In the genomic region with DNA sequence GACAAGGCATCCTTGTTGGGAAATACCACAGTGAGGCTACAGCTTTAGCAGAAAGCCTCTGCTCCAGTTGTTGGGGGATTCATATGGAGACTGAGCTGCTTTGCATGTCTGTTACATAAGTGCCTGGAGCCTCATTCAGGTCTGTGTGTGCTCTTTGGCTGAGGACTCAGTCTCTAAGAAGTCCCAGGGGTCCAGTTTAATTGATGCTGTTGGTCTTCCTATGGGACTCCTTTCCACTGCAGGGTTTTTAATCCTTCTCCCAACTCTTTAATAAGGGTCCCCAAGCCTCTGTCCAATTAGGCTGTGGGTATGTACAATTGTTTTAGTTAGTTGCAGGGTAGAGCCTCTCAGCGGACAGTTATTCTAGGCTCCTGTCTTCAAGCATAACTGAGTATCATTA, we compare ENCODE assay signal across 22 mouse cellular contexts.
DNase-seq lines count a peak whose midpoint lies in the region; ATAC-seq and TF ChIP-seq lines count a peak whose summit lies in the region.
"Had no signal": no experiment of that assay in that cellular context is flagged by ENCODE, and none has a peak within 500 bp of the region (broad histone marks: within the 10 kb centered on the region; RNA-seq: fewer than 3 reads in every experiment).

No protein-coding gene starts in this region.

- H3K36me3 ChIP-seq in embryonic facial prominence, embryonic 14.5 days (ENCODE audit: control insufficient read depth, insufficient read depth, low read length), result no peaks in the 10 kb centered on the region
- no peaks in the 10 kb centered on the region for H3K36me3 ChIP-seq in embryonic facial prominence, embryonic 10.5 days (replicated peaks)
- H3K36me3 ChIP-seq in hindbrain, embryonic 14.5 days (replicated peaks; ENCODE audit: control insufficient read depth, insufficient read depth), result no peaks in the 10 kb centered on the region
- H3K36me3 ChIP-seq in hindbrain, embryonic 11.5 days (ENCODE audit: control insufficient read depth, insufficient read depth, low read length), result no peaks in the 10 kb centered on the region
- no peaks in the 10 kb centered on the region for H3K36me3 ChIP-seq in midbrain, embryonic 12.5 days
- H3K36me3 ChIP-seq in midbrain, postnatal 0 days (ENCODE audit: insufficient read depth, low read length), result no peaks in the 10 kb centered on the region
- H3K36me3 ChIP-seq in embryonic facial prominence, embryonic 15.5 days, result no peaks in the 10 kb centered on the region
- H3K36me3 ChIP-seq: G1E had no signal

- H3K9me3 ChIP-seq in embryonic facial prominence, embryonic 14.5 days (ENCODE audit: control insufficient read depth, low read length), result no peaks in the 10 kb centered on the region
- H3K9me3 ChIP-seq in embryonic facial prominence, embryonic 10.5 days, result no peaks in the 10 kb centered on the region
- H3K9me3 ChIP-seq in hindbrain, embryonic 14.5 days (ENCODE audit: control insufficient read depth, low read length), result no peaks in the 10 kb centered on the region
- H3K9me3 ChIP-seq in hindbrain, embryonic 11.5 days (ENCODE audit: control insufficient read depth, low read length), result no peaks in the 10 kb centered on the region
- no peaks in the 10 kb centered on the region for H3K9me3 ChIP-seq in midbrain, embryonic 12.5 days
- no peaks in the 10 kb centered on the region for H3K9me3 ChIP-seq in midbrain, postnatal 0 days (ENCODE audit: low read length)
- no peaks in the 10 kb centered on the region for H3K9me3 ChIP-seq in embryonic facial prominence, embryonic 15.5 days (replicated peaks)

- DNase-seq in embryonic facial prominence, embryonic 14.5 days (ENCODE audit: low spot score), result peak; percentile 34
- DNase-seq in embryonic facial prominence, embryonic 10.5 days (ENCODE audit: low spot score), result no peak
- DNase-seq in hindbrain, embryonic 14.5 days (ENCODE audit: low spot score), result peak; percentile 18
- no peak for DNase-seq in hindbrain, embryonic 11.5 days (ENCODE audit: low spot score)
- no peak for DNase-seq in midbrain, postnatal 0 days (ENCODE audit: low spot score)
- DNase-seq in left cerebral cortex, adult 9 months (ENCODE audit: low spot score in 2 of 2), result no peak
- DNase-seq: adrenal gland, adult 2 months; adrenal gland, adult 8-10 months; adrenal gland, postnatal 10 days; adrenal gland, postnatal 14 days; adrenal gland, postnatal 25 days; adrenal gland, postnatal 36 days; B cell, adult 2 months; cerebellum, adult 11 months; cerebellum, adult 11-12 months had no signal

- TF ChIP-seq CTCF in midbrain, postnatal 0 days (IDR thresholded peaks at IDR 0.05), result no peak

- no peak overlapping the region for H3K4me3 ChIP-seq in embryonic facial prominence, embryonic 14.5 days (ENCODE audit: low read depth, low read length)
- no peak overlapping the region for H3K4me3 ChIP-seq in embryonic facial prominence, embryonic 10.5 days
- H3K4me3 ChIP-seq in hindbrain, embryonic 14.5 days (replicated peaks; ENCODE audit: low read length), result no peak overlapping the region
- H3K4me3 ChIP-seq in hindbrain, embryonic 11.5 days (ENCODE audit: low read depth, low read length), result no peak overlapping the region
- no peak overlapping the region for H3K4me3 ChIP-seq in midbrain, embryonic 12.5 days
- no peak overlapping the region for H3K4me3 ChIP-seq in midbrain, postnatal 0 days (ENCODE audit: low read depth, low read length)
- H3K4me3 ChIP-seq in embryonic facial prominence, embryonic 15.5 days (replicated peaks), result no peak overlapping the region

- H3K9ac ChIP-seq in embryonic facial prominence, embryonic 14.5 days (ENCODE audit: low read depth, low read length), result no peak overlapping the region
- no peak overlapping the region for H3K9ac ChIP-seq in hindbrain, embryonic 14.5 days
- H3K9ac ChIP-seq in hindbrain, embryonic 11.5 days (ENCODE audit: low read depth, low read length), result no peak overlapping the region
- no peak overlapping the region for H3K9ac ChIP-seq in midbrain, embryonic 12.5 days (replicated peaks)
- H3K9ac ChIP-seq in midbrain, postnatal 0 days (replicated peaks; ENCODE audit: low read length, poor library complexity, severe bottlenecking), result no peak overlapping the region
- no peak overlapping the region for H3K9ac ChIP-seq in embryonic facial prominence, embryonic 15.5 days

- no peaks in the 10 kb centered on the region for H3K4me1 ChIP-seq in embryonic facial prominence, embryonic 14.5 days (ENCODE audit: control insufficient read depth, insufficient read depth, low read length)
- no peaks in the 10 kb centered on the region for H3K4me1 ChIP-seq in embryonic facial prominence, embryonic 10.5 days
- H3K4me1 ChIP-seq in hindbrain, embryonic 14.5 days (replicated peaks; ENCODE audit: control insufficient read depth, insufficient read depth, low read length), result no peaks in the 10 kb centered on the region
- H3K4me1 ChIP-seq in hindbrain, embryonic 11.5 days (replicated peaks; ENCODE audit: control insufficient read depth, insufficient read depth, low read length), result no peaks in the 10 kb centered on the region
- no peaks in the 10 kb centered on the region for H3K4me1 ChIP-seq in midbrain, embryonic 12.5 days
- H3K4me1 ChIP-seq in midbrain, postnatal 0 days (ENCODE audit: insufficient read depth, low read length), result no peaks in the 10 kb centered on the region
- no peaks in the 10 kb centered on the region for H3K4me1 ChIP-seq in embryonic facial prominence, embryonic 15.5 days

- WGBS in embryonic facial prominence, embryonic 14.5 days, result 79% methylated on average over 1 of the region's 1 CpGs
- 98% methylated on average over 1 of the region's 1 CpGs for WGBS in embryonic facial prominence, embryonic 10.5 days
- WGBS in hindbrain, embryonic 14.5 days, result 91% methylated on average over 1 of the region's 1 CpGs
- WGBS in hindbrain, embryonic 11.5 days, result 82% methylated on average over 1 of the region's 1 CpGs
- WGBS in midbrain, embryonic 12.5 days, result 87% methylated on average over 1 of the region's 1 CpGs
- WGBS in midbrain, postnatal 0 days, result 72% methylated on average over 1 of the region's 1 CpGs
- WGBS in embryonic facial prominence, embryonic 15.5 days, result 86% methylated on average over 1 of the region's 1 CpGs

- H3K27me3 ChIP-seq in embryonic facial prominence, embryonic 14.5 days (replicated peaks; ENCODE audit: control insufficient read depth, insufficient read depth, low read length), result no peaks in the 10 kb centered on the region
- no peaks in the 10 kb centered on the region for H3K27me3 ChIP-seq in embryonic facial prominence, embryonic 10.5 days (replicated peaks; ENCODE audit: low read depth, poor library complexity, severe bottlenecking)
- no peaks in the 10 kb centered on the region for H3K27me3 ChIP-seq in hindbrain, embryonic 14.5 days (ENCODE audit: control insufficient read depth, insufficient read depth, low read length)
- H3K27me3 ChIP-seq in hindbrain, embryonic 11.5 days (ENCODE audit: control insufficient read depth, insufficient read depth, low read length), result no peaks in the 10 kb centered on the region
- no peaks in the 10 kb centered on the region for H3K27me3 ChIP-seq in midbrain, embryonic 12.5 days
- no peaks in the 10 kb centered on the region for H3K27me3 ChIP-seq in midbrain, postnatal 0 days (ENCODE audit: insufficient read depth, low read length)
- no peaks in the 10 kb centered on the region for H3K27me3 ChIP-seq in embryonic facial prominence, embryonic 15.5 days
- H3K27me3 ChIP-seq: CH12.LX, Patski had no signal

- H3K27ac ChIP-seq in embryonic facial prominence, embryonic 14.5 days (replicated peaks; ENCODE audit: low read depth, low read length), result no peak overlapping the region
- no peak overlapping the region for H3K27ac ChIP-seq in embryonic facial prominence, embryonic 10.5 days (replicated peaks)
- H3K27ac ChIP-seq in hindbrain, embryonic 14.5 days, result no peak overlapping the region
- H3K27ac ChIP-seq in hindbrain, embryonic 11.5 days (ENCODE audit: low read depth, low read length), result no peak overlapping the region
- H3K27ac ChIP-seq in midbrain, embryonic 12.5 days (replicated peaks), result no peak overlapping the region
- H3K27ac ChIP-seq in midbrain, postnatal 0 days (ENCODE audit: low read depth, low read length), result no peak overlapping the region
- no peak overlapping the region for H3K27ac ChIP-seq in embryonic facial prominence, embryonic 15.5 days (replicated peaks)

- no peak overlapping the region for H3K4me2 ChIP-seq in embryonic facial prominence, embryonic 14.5 days (ENCODE audit: low read depth, low read length)
- H3K4me2 ChIP-seq in hindbrain, embryonic 14.5 days (replicated peaks), result no peak overlapping the region
- H3K4me2 ChIP-seq in hindbrain, embryonic 11.5 days (replicated peaks; ENCODE audit: low read depth, low read length), result no peak overlapping the region
- no peak overlapping the region for H3K4me2 ChIP-seq in midbrain, embryonic 12.5 days (replicated peaks)
- no peak overlapping the region for H3K4me2 ChIP-seq in midbrain, postnatal 0 days (ENCODE audit: low read depth, low read length, poor library complexity, severe bottlenecking)
- no peak overlapping the region for H3K4me2 ChIP-seq in embryonic facial prominence, embryonic 15.5 days (replicated peaks)

- peak; percentile 83; the same call in 1 of the 2 replicates for ATAC-seq in embryonic facial prominence, embryonic 14.5 days (ENCODE audit: low read depth)
- no peak for ATAC-seq in hindbrain, embryonic 14.5 days (ENCODE audit: low FRiP score)
- ATAC-seq in hindbrain, embryonic 11.5 days (ENCODE audit: low FRiP score), result no peak
- ATAC-seq in midbrain, embryonic 12.5 days (ENCODE audit: low FRiP score, low read depth), result peak; percentile 30; the same call in 1 of the 2 replicates
- ATAC-seq in midbrain, postnatal 0 days (ENCODE audit: low FRiP score), result no peak
- peak; percentile 51; the same call in 1 of the 2 replicates for ATAC-seq in embryonic facial prominence, embryonic 15.5 days (ENCODE audit: insufficient number of reproducible peaks, low FRiP score, low TSS enrichment, low read depth)
- ATAC-seq: activated CD4-positive, CD25-positive, alpha-beta regulatory T cell, adult 4 months; CD4-positive, CD25-positive, alpha-beta regulatory T cell, adult 4 months; Patski had no signal

Comparison
In these comparisons a context has a peak if more than half of its experiments do, and no peak if none do; other contexts are left out.
1. ATAC-seq: peak in embryonic facial prominence, embryonic 14.5 days (single experiment), midbrain, embryonic 12.5 days (single experiment) and embryonic facial prominence, embryonic 15.5 days (single experiment); none in hindbrain, embryonic 14.5 days (single experiment), hindbrain, embryonic 11.5 days (single experiment) and midbrain, postnatal 0 days (single experiment).
2. DNase-seq: peak in embryonic facial prominence, embryonic 14.5 days (single experiment) and hindbrain, embryonic 14.5 days (single experiment); none in embryonic facial prominence, embryonic 10.5 days (single experiment), hindbrain, embryonic 11.5 days (single experiment), midbrain, postnatal 0 days (single experiment) and left cerebral cortex, adult 9 months (0 of 2).